Mouse (Mus musculus): Measurements from ENCODE around the gene Hist1h4h. TPM values are rescaled to one million over a fixed set of nuclear protein-coding genes. Genes with fewer than 3 reads are reported as not detected.
"Not testable (repeated sequence)": the region's sequence is repeated elsewhere in the genome, so short reads cannot be mapped to it uniquely, and the experiment has no call there.

Gene Hist1h4h
- polyA plus RNA-seq, 1 experiment, result 21.5 TPM

DNA sequence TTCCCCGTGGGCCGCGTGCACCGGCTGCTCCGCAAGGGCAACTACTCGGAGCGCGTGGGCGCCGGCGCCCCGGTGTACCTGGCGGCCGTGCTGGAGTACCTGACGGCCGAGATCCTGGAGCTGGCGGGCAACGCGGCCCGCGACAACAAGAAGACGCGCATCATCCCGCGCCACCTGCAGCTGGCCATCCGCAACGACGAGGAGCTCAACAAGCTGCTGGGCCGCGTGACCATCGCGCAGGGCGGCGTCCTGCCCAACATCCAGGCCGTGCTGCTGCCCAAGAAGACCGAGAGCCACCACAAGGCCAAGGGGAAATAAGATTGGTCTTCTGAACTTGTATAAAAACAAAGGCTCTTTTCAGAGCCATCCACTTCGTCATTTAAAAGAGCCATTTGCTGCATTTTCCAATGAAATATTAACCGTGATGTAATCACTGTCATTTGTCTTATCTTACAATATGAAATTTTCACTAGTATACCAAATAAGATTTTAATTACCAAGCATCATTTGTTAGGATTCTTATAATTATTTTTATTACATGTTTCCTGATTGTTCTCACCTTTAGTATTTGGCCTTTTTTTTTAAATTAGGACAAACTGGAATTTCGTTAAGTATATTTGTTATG lies 43.8 kb downstream of the Hist1h4h start:
- H3K4me3 ChIP-seq, result peak overlapping the region; percentile 27

DNA sequence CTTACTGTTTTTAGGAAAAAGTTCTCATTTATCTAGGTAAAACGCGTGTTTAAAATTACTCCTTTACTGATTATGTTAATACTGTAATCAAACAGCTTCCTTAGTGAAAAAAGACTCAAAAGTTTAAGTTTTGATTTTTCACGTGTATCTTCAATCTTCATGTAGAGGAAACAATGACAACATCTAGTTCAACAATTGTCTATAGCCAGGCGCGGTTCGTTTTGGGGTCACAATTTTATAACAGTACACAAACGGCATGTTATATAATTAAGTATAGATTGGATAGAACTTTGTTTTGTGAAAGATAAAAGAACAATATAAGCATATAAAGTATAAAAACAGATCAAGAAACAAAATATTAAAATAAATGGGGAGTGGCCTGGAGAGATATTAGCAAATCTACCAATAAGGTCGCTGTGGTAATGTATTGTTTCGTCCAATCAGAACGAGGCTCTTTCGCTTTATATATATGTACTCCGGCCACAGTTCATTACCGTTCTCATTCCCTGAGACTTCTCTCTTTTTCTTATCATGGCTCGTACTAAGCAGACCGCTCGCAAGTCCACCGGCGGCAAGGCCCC lies 44.5 kb downstream of the Hist1h4h start, which contains the start of gene Hist1h3d:
Hist1h3d (plus strand) TSS at position 493 of the 581 bp plus-strand sequence.
- no peaks in the 10 kb centered on the region for H3K27me3 ChIP-seq (ENCODE audit: control insufficient read depth, insufficient read depth, insufficient read length)
- H3ac ChIP-seq (ENCODE audit: control insufficient read depth, insufficient read length), result no peak within 1 kb of the TSS
- no peaks in the 10 kb centered on the region for H3K79me2 ChIP-seq (ENCODE audit: control insufficient read depth, insufficient read depth)
- peak within 1 kb of the TSS; percentile 81 for H3K4me2 ChIP-seq (ENCODE audit: low read depth)
- peak within 1 kb of the TSS; percentile 27 for H3K4me3 ChIP-seq
- TF ChIP-seq MYOD1 (IDR thresholded peaks at IDR 0.05; ENCODE audit: control insufficient read depth in 1 of 3, insufficient read length in 2 of 3, low read depth in 2 of 3) (no peak), POLR2A (IDR thresholded peaks at IDR 0.05; ENCODE audit: insufficient read length, low read depth) (no peak), E2F4 (IDR thresholded peaks at IDR 0.05; ENCODE audit: insufficient read depth) (no peak), CEBPB (IDR thresholded peaks at IDR 0.05; ENCODE audit: insufficient read depth, poor library complexity, severe bottlenecking) (no peak), TCF12 (IDR thresholded peaks at IDR 0.05; ENCODE audit: insufficient read depth, poor library complexity, severe bottlenecking) (no peak), USF1 (IDR thresholded peaks at IDR 0.05; ENCODE audit: low read depth) (no peak), REST (IDR thresholded peaks at IDR 0.05; ENCODE audit: insufficient read depth, insufficient read length) (no peak), SRF (IDR thresholded peaks at IDR 0.05; ENCODE audit: control insufficient read depth, insufficient read length, low read depth) (no peak), POLR2AphosphoS2 (IDR thresholded peaks at IDR 0.05; ENCODE audit: insufficient read length, low read depth) (no peak), TCF3 (IDR thresholded peaks at IDR 0.05; ENCODE audit: insufficient read length, low read depth) (no peak), MAX (IDR thresholded peaks at IDR 0.05; ENCODE audit: low read depth) (no peak)
- H3K36me3 ChIP-seq (ENCODE audit: control insufficient read depth, insufficient read depth), result no peaks in the 10 kb centered on the region

More for the DNA sequence above, 43.8 kb downstream of the Hist1h4h start:
- peak overlapping the region; percentile 77 for H3K4me2 ChIP-seq (ENCODE audit: low read depth)
- H3K79me2 ChIP-seq (ENCODE audit: control insufficient read depth, insufficient read depth); H3K27me3 ChIP-seq (ENCODE audit: control insufficient read depth, insufficient read depth, insufficient read length); H3ac ChIP-seq (ENCODE audit: control insufficient read depth, insufficient read length); H3K36me3 ChIP-seq (ENCODE audit: control insufficient read depth, insufficient read depth): not testable (repeated sequence)
- peak; percentile 61 for TF ChIP-seq POLR2A (IDR thresholded peaks at IDR 0.05; ENCODE audit: insufficient read length, low read depth)
- peak; percentile 70 for TF ChIP-seq POLR2AphosphoS2 (IDR thresholded peaks at IDR 0.05; ENCODE audit: insufficient read length, low read depth)

DNA sequence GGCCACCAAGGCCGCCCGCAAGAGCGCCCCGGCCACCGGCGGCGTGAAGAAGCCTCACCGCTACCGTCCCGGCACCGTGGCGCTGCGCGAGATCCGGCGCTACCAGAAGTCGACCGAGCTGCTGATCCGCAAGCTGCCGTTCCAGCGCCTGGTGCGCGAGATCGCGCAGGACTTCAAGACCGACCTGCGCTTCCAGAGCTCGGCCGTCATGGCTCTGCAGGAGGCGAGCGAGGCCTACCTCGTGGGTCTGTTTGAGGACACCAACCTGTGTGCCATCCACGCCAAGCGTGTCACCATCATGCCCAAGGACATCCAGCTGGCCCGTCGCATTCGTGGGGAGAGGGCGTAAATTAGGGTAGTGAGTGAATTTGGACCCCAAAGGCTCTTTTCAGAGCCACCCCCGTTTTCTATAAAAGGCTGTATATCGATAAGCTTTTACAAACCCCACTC lies 45.0 kb downstream of the Hist1h4h start:
- H3K4me2 ChIP-seq (ENCODE audit: low read depth), result peak overlapping the region; percentile 81
- H3K27me3 ChIP-seq (ENCODE audit: control insufficient read depth, insufficient read depth, insufficient read length); H3ac ChIP-seq (ENCODE audit: control insufficient read depth, insufficient read length); H3K36me3 ChIP-seq (ENCODE audit: control insufficient read depth, insufficient read depth); H3K79me2 ChIP-seq (ENCODE audit: control insufficient read depth, insufficient read depth): not testable (repeated sequence)
- H3K4me3 ChIP-seq, result peak overlapping the region; percentile 27
- TF ChIP-seq POLR2A (IDR thresholded peaks at IDR 0.05; ENCODE audit: insufficient read length, low read depth), result peak; percentile 71
- peak; percentile 82 for TF ChIP-seq POLR2AphosphoS2 (IDR thresholded peaks at IDR 0.05; ENCODE audit: insufficient read length, low read depth)

DNA sequence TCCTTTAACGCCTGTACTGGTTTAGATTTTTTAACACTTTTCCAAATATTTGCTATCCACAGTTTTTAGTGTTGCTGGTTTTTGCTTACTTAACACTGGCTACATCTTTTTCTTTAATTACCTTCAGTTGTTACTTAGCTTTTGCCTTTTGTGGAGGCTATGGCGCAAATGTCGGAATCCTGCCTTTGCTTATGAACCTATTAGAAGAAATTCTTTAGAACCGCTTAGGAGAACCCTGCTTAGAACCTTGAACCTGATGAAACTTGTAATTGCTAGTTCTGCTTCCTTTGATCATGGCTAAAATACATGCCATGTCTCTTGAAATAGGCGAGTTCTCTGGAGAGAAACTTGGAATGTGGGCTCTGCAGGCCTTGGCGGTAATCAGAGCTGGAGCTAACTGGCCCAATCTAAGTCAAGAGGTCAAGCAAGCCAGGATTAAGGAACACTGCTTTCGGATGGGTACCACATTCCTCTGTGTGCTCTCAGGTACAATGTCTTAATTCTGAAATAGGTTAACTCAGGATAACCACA lies 45.6 kb downstream of the Hist1h4h start:
- TF ChIP-seq POLR2AphosphoS2 (IDR thresholded peaks at IDR 0.05; ENCODE audit: insufficient read length, low read depth), result peak; percentile 55
- peak; percentile 33 for TF ChIP-seq POLR2A (IDR thresholded peaks at IDR 0.05; ENCODE audit: insufficient read length, low read depth)
- TF ChIP-seq CEBPB (IDR thresholded peaks at IDR 0.05; ENCODE audit: insufficient read depth, poor library complexity, severe bottlenecking), result no peak
- Histone ChIP-seq H3K27me3 (ENCODE audit: control insufficient read depth, insufficient read depth, insufficient read length) (no peaks in the 10 kb centered on the region), H3ac (ENCODE audit: control insufficient read depth, insufficient read length) (no peak overlapping the region), H3K4me2 (ENCODE audit: low read depth) (peak overlapping the region; percentile 81), H3K4me3 (peak overlapping the region; percentile 27), H3K36me3 (ENCODE audit: control insufficient read depth, insufficient read depth) (no peaks in the 10 kb centered on the region), H3K79me2 (ENCODE audit: control insufficient read depth, insufficient read depth) (no peaks in the 10 kb centered on the region)

DNA sequence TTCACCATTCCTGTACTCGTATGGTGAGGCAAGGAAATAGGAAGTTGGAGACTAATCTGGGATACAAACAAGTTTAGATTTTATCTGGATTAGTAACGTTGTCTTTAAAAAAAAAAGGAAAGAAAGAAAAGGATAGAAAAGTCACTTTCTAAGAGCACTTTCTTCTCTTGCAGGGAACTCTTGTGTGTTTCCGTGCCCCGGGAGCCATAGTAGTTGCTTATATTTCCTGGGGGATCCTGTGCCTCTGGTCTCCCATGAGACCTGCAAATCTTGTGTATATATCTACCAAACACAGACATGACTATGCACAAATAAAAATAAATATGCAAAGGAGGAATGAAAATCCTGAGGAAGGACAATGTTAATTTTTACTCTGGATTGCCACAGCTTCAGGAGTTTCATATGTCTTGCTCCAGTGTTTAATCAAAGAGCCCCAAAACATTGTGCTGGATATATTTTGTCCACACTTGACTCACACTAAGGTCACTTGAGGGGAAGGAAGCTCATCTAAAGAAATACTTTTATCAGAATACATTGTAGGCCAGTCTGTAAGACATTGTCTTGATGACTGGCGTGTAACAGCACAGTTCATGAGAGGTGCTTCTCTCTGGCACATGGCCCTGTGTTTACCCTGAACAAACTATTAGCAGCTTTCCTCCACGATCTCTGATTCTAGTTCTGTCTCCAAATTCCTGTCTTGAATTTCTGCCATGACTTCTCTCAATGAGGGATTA lies 46.2 kb downstream of the Hist1h4h start:
- Histone ChIP-seq H3K36me3 (ENCODE audit: control insufficient read depth, insufficient read depth) (no peaks in the 10 kb centered on the region), H3K4me3 (peak overlapping the region; percentile 27)

More for the DNA sequence above, 46.2 kb downstream of the Hist1h4h start:
- TF ChIP-seq MAX (IDR thresholded peaks at IDR 0.05; ENCODE audit: low read depth), result no peak
- no peak for TF ChIP-seq POLR2AphosphoS2 (IDR thresholded peaks at IDR 0.05; ENCODE audit: insufficient read length, low read depth)
- TF ChIP-seq MYOG (IDR thresholded peaks at IDR 0.05; ENCODE audit: control insufficient read depth in 1 of 3, insufficient read depth in 1 of 3, insufficient read length in 2 of 3, low read depth in 2 of 3), result no peak
- no peak for TF ChIP-seq TCF12 (IDR thresholded peaks at IDR 0.05; ENCODE audit: insufficient read depth, poor library complexity, severe bottlenecking)
- no peak for TF ChIP-seq TCF3 (IDR thresholded peaks at IDR 0.05; ENCODE audit: insufficient read length, low read depth)
- no peak for TF ChIP-seq CEBPB (IDR thresholded peaks at IDR 0.05; ENCODE audit: insufficient read depth, poor library complexity, severe bottlenecking)
- no peak for TF ChIP-seq USF1 (IDR thresholded peaks at IDR 0.05; ENCODE audit: low read depth)
- no peak for TF ChIP-seq REST (IDR thresholded peaks at IDR 0.05; ENCODE audit: insufficient read depth, insufficient read length)
- no peak for TF ChIP-seq E2F4 (IDR thresholded peaks at IDR 0.05; ENCODE audit: insufficient read depth)
- TF ChIP-seq SRF (IDR thresholded peaks at IDR 0.05; ENCODE audit: control insufficient read depth, insufficient read length, low read depth), result no peak
- TF ChIP-seq MYOD1 (IDR thresholded peaks at IDR 0.05; ENCODE audit: control insufficient read depth in 1 of 3, insufficient read length in 2 of 3, low read depth in 2 of 3), result no peak
- no peak for TF ChIP-seq POLR2A (IDR thresholded peaks at IDR 0.05; ENCODE audit: insufficient read length, low read depth)
- H3K79me2 ChIP-seq (ENCODE audit: control insufficient read depth, insufficient read depth), result no peaks in the 10 kb centered on the region
- H3K27me3 ChIP-seq (ENCODE audit: control insufficient read depth, insufficient read depth, insufficient read length), result no peaks in the 10 kb centered on the region
- no peak overlapping the region for H3ac ChIP-seq (ENCODE audit: control insufficient read depth, insufficient read length)
- peak overlapping the region; percentile 81 for H3K4me2 ChIP-seq (ENCODE audit: low read depth)
